Mouse (Mus musculus): ENCODE measurements around the gene Vmn1r192.
"Not testable (repeated sequence)": the region's sequence is repeated elsewhere in the genome, so short reads cannot be mapped to it uniquely, and the experiment has no call there.

Vmn1r192 gene

DNA sequence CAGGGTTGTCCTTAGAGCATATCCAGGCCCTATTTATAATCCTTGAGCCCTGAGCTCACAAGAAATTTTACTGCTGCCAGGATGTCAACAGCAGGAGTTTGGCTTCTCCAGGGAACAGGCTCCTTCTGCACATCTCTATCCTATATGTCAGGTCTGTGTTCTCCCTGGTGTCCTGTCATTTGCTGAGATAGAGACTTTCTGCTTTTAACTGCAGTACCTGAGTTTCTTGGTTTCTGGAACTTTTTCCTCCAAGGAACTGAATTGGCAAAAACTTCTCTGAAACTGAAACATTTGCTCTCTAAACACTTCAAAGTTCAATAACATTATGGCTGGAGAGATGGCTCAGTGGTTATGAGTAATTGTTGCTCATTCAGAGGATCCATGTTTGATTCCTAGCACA, at the start of gene Vmn1r192:
Vmn1r192 (minus strand) TSS at position 101 of the 400 bp plus-strand sequence.
- no peak for DNase-seq (ENCODE audit: low spot score in 2 of 2)

GRCm38 (mm10) chr13:22223060-22223459, 32.1 kb upstream of the Vmn1r192 start, which contains the start of gene Vmn1r193:
Gene Vmn1r193, minus strand, starts transcription at chr13:22223160.
- not testable (repeated sequence) for DNase-seq (ENCODE audit: low spot score in 2 of 2)

- DNase-seq (ENCODE audit: low spot score in 2 of 2): not testable (repeated sequence)
Measured at GRCm38 (mm10) chr13:22192756-22193155, 1.8 kb upstream of the Vmn1r192 start.

- no peak for DNase-seq (ENCODE audit: low spot score in 2 of 2)
Measured at GRCm38 (mm10) chr13:22190385-22190784, 556 bp downstream of the Vmn1r192 start.

DNA sequence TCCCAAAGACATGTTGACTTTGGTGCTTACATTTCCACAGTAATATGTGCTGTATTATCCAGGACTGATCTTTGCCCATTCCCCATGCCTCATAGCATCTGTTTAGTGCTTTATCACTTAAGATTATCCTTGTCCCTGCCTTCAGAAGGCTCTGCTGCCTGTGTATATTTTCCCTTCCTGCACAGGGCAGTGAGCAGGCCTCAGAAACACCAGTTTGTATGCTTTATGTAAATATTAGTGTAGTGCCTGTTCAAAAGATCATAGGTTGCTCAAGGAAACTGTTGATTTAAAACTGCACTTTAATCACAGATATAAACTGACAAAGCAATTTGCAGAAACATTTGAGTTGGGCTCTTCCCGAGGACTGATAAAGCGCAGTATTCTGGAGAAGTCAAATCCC, 1.6 kb downstream of the Vmn1r192 start:
- DNase-seq (ENCODE audit: low spot score in 2 of 2): no peak

DNA sequence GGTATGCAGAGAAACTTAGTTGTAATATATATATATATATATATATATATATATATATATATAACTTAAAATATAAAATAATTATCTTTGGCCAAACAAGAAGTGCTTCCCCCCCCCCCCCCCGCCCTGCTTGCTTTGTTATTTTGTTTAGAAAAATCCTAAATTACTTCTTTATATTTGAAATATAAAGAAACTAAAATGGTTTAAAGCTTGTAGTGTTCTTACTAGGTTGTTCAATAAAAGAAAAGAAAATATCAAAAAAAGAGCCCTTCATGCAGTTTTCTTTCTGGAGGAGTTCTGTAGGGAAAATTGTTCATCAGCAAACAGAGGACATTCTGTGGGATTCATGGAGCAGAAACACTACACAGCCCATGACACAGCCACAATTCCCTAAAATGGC, 7.1 kb downstream of the Vmn1r192 start, which contains the start of gene Vmn1r191:
Vmn1r191 (minus strand) TSS at position 101 of the 400 bp plus-strand sequence.
- DNase-seq (ENCODE audit: low spot score in 2 of 2): no peak

GRCm38 (mm10) chr13:22168416-22168815, 22.5 kb downstream of the Vmn1r192 start:
- DNase-seq (ENCODE audit: low spot score in 2 of 2): no peak

GRCm38 (mm10) chr13:22136495-22137293, 54.2 kb downstream of the Vmn1r192 start:
- DNase-seq (ENCODE audit: low spot score in 2 of 2): not testable (repeated sequence)

Data from left cerebral cortex, adult 9 months (tissue).